Mouse (Mus musculus): Measurements from ENCODE around the gene Gse1.

Gene Gse1

GRCm38 (mm10) chr8:120550937-120551676 lies 322.9 kb downstream of the Gse1 start:
- in situ Hi-C loops (cut with MboI, MseI) = no loop called here

- in situ Hi-C loops (cut with MboI, MseI) = no loop called here
Observed at GRCm38 (mm10) chr8:120551677-120551980, 323.4 kb downstream of the Gse1 start.

GRCm38 (mm10) chr8:120552509-120552908 lies 324.3 kb downstream of the Gse1 start:
- in situ Hi-C loops (cut with MboI, MseI) = no loop called here

GRCm38 (mm10) chr8:120553441-120554123 lies 325.3 kb downstream of the Gse1 start:
- in situ Hi-C loops (cut with MboI, MseI) = no loop called here

- in situ Hi-C loops (cut with MboI, MseI) = no loop called here
Observed at GRCm38 (mm10) chr8:120554466-120555039, 326.3 kb downstream of the Gse1 start.

- in situ Hi-C loops (cut with MboI, MseI) = no loop called here
Observed at GRCm38 (mm10) chr8:120556198-120556892, 328.1 kb downstream of the Gse1 start.

- in situ Hi-C loops (cut with MboI, MseI) = no loop called here
Observed at GRCm38 (mm10) chr8:120557170-120557965, 329.1 kb downstream of the Gse1 start.

- in situ Hi-C loops (cut with MboI, MseI) = no loop called here
Observed at GRCm38 (mm10) chr8:120558162-120558561, 329.9 kb downstream of the Gse1 start.

- in situ Hi-C loops (cut with MboI, MseI) = no loop called here
Observed at GRCm38 (mm10) chr8:120559654-120560053, 331.4 kb downstream of the Gse1 start.

GRCm38 (mm10) chr8:120560535-120560934 lies 332.3 kb downstream of the Gse1 start:
- in situ Hi-C loops (cut with MboI, MseI) = no loop called here

GRCm38 (mm10) chr8:120561539-120562435 lies 333.5 kb downstream of the Gse1 start:
- in situ Hi-C loops (cut with MboI, MseI) = no loop called here

- in situ Hi-C loops (cut with MboI, MseI) = no loop called here
Observed at GRCm38 (mm10) chr8:120562680-120563347, 334.6 kb downstream of the Gse1 start.

- in situ Hi-C loops (cut with MboI, MseI) = no loop called here
Observed at GRCm38 (mm10) chr8:120563348-120563724, 335.1 kb downstream of the Gse1 start.

- in situ Hi-C loops (cut with MboI, MseI) = no loop called here
Observed at GRCm38 (mm10) chr8:120563851-120564837, 335.9 kb downstream of the Gse1 start.

GRCm38 (mm10) chr8:120565151-120565711 lies 337.0 kb downstream of the Gse1 start:
- in situ Hi-C loops (cut with MboI, MseI) = no loop called here

GRCm38 (mm10) chr8:120566681-120567080 lies 338.4 kb downstream of the Gse1 start:
- in situ Hi-C loops (cut with MboI, MseI) = no loop called here

- in situ Hi-C loops (cut with MboI, MseI) = no loop called here
Observed at GRCm38 (mm10) chr8:120567731-120568130, 339.5 kb downstream of the Gse1 start.

GRCm38 (mm10) chr8:120568164-120568798 lies 340.0 kb downstream of the Gse1 start:
- in situ Hi-C loops (cut with MboI, MseI) = no loop called here
